Mouse (Mus musculus) leukemia stem cell, adult 10-12 weeks (primary cell): ENCODE measurements around the gene Klhl26. TPM values are rescaled to one million over a fixed set of nuclear protein-coding genes. Genes with fewer than 3 reads are reported as not detected.

ENCODE experiments used
- polyA plus RNA-seq: library from polyadenylated mRNA; stranded (reverse); fragments of >175 nt; gene quantifications from 2 replicates; pipeline ENCODE4 v1.2.3, GENCODE M21; 2012; ENCODE audit warnings: low replicate concordance

The Klhl26 gene
- 4.6 and 9.6 TPM in 2 replicates for polyA plus RNA-seq

DNA sequence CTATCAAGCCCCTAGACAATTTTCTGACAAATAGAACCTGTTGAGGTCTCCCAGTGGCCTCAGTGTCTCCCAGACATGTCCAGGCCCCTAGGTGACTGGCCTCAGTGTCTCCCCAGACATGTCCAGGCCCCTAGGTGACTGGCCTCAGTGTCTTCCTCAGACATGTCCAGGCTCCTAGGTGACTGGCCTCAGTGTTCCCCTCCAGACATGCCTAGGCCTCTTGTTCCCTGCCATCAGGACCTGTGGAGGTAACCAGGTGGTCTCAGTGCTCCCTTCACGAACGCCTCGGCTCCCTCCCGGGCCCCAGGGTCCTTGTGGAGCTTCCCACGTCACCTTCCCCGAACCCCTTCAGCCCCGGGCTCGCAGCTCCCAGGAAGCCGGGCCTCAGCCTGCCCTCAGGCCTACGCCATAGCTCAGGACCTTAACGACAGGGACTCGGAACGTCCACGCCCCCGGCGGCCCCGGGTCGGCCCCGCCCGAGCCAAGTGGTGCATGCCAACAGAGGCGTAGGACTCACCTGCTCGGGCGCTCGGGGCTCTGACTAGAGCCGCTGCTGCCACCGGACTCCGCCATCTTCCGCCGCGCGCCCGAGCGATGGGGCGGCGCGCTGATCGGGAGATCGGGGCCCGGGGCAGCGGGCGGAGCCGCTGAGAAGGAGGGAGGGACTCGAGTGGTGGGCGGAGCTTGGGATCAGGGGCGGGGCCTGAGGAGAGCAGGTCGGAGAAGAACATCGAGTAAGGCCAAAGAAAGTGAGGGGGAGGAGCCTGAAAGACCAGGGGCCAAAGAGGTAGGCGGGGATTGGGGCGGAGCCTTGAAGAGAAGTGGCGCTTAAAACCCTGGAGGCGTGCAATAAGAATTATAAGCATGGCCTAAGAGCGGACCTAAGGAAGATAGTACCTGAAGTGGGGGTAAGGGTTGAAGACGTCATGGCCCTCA, at the start of gene Klhl26:
Gene Klhl26 (minus strand): TSS at position 636 of the 936 bp plus-strand sequence.

DNA sequence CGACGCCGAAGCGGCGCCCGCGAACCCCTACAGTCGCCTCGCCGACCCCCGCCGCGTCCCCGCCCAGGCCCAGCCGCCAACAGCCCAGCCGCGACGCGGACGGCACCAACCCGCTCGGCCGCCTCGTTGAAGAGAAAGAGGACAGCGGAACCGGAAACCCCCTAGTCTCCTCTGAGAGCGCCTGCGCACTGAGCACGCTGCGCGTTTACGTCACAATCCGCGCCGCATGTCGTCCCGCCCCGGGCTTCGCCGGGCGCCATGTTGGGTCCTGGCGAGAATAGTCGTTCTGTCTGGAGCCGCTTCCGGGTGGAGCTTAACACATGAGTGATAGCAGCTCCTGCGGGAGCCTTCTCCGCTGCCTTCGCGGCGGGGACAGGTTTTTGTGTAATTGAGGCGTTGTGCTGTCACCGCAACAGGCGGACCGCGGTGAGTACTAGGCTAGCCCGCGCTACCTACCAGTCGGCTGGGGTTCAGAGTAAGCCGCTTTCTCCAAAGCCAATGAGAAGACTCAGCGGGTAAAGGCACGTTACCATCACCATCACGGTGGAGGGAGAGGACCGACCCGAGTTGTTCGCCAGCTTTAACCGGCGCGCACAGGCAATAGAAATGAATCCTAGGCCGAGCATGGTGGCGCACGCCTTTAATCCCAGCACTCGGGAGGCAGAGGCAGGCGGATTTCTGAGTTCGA, 33.6 kb upstream of the Klhl26 start, which contains the start of gene Uba52:
Gene Uba52 (minus strand): TSS at position 574 of the 688 bp plus-strand sequence.

DNA sequence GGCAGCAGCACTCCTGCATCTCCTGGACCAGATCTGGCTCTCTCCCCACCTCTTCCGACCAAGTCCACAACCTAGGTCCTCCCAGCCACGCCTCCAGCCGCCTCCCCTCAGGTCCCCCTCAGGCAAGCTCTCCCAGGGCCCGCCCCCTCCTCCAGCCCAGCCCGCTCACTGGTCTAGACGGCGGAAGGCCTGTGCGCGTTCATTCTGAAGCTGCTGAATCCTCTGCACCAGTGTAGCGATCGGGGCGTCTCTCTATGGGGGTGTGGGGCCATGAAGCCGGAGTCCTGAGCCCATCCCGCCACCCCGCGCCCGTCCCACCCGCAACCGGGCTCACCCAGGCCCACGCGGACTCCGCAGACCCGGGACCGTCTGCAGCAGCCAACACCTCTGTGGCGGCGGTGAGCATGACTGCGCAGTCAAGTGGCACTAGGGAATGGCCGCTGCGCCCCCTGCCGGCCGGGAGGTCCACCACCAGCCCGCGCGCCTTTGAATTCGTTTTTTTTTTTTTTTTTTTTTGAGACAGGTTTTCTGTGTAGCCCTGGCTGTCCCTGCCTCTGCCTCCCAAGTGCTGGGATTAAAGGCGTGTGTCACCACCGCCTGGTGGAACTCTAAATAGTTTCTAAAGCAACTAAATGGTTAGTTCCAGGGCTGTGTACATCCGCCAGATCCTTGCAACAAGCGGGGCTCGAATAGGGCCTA, 29.7 kb upstream of the Klhl26 start, which contains the start of gene Rex1bd:
Gene Rex1bd (minus strand): TSS at position 425 of the 699 bp plus-strand sequence.

DNA sequence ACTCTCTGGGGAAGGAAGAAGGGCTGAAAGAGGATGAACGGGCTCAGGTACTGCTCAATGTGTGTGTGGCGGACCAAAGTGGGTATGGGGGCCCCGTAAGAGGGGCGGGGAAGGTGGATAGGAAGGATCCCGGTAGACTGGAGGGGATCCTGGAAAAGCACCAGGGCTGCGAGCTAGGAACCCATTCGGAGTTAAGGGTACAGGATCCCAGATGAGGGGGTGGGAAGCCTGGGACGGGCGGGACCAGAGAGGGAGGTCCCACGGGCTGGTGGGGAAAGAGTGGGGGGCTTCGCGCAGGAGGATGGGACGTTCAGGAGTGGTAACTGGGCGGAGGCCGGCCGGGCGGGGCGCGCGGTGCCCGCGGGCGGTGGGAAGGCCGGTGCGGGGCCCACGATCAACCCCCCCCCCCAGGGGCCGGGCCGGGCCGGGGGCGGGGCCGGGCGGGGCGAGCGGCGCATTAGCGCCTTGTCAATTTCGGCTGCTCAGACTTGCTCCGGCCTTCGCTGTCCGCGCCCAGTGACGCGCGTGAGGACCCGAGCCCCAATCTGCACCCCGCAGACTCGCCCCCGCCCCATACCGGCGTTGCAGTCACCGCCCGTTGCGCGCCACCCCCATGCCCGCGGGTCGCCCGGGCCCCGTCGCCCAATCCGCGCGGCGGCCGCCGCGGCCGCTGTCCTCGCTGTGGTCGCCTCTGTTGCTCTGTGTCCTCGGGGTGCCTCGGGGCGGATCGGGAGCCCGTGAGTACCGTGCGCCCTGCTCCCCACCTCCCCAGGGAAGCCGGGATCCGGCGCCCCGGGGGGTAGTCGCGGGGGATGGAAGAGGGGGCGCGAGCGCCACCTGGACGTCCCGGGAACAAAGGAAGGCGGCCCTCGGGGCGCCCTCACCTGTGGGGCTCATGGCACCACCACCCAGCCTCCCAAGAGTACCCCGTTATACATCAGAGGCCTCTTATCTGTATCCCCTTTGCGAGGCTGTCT, 16.2 kb upstream of the Klhl26 start, which contains the start of gene Crlf1:
Gene Crlf1 (plus strand): TSS at position 495 of the 977 bp plus-strand sequence.

DNA sequence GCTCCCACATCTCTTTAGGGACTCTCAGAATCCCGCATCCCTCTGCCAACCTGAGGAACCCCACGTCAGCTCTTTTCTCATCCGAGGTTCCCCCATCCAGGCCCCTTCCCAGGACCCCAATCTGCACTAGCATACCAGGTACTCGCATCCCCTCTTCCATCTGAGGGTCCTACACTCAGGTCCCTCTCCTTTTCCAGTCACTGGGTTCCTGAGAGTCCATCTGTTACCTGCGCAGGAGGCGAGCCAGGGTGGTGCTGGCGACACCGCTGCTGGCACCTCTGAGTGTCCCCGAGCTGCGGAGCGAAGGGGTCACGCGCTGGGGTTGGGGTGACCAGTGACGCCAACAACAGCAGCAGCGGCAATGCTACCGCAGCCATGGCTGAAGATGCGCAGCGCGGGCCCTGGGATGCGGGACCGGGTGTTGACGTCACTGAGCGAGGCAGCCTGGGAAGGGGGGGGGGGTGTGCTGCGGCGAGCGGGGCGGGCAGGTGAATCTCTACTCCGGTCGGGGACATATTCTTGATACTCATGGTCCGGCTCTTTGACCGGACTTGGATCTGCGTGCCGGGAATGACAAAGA, 10.3 kb upstream of the Klhl26 start, which contains the start of gene Tmem59l:
Gene Tmem59l (minus strand): TSS at position 418 of the 580 bp plus-strand sequence.

DNA sequence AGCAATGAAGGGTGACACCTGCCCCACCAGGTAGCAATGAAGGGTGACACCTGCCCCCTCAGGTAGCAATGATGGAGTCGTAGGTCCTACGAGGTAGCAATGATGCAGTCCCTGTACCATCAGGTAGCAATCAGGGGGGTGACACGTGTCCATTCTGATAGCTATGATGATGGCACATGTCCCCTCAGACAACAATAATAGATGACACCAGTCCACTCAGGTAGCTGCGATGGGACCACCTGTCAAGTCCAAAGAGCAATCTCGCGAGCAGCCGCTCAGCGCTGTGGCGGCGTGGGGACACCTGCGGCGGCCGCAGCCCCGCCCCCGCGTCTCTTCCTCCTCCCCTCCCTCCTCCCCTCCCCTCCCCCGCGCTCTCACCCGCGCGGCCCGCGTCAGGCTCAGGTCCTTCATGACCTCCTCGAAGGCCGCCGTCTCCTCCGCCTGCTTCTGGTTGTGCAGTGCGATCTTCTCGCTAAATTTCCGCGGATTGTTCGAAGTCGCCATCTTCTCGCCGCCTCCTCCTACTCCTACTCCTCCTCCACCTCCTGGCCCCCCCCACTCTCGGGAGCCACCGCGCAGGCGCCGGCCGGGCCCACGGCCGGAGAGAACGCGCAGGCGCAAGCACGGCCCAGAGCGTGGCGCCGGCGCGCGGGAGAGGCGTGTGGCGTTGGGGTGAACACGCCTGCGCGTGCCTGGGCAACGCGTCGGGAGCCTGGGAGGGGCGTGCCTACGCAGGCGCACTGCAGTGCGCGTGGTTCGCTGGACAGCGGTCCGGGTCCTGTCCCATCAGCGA, 37.5 kb downstream of the Klhl26 start, which contains the start of gene Crtc1:
Gene Crtc1 (minus strand): TSS at position 525 of the 793 bp plus-strand sequence.

Other genes starting within 250 kb of the Klhl26 start
- 22.8 and 39.3 TPM in 2 replicates for gene Sugp2, start 242.7 kb downstream of the Klhl26 start, polyA plus RNA-seq
- gene Armc6, start 242.5 kb downstream of the Klhl26 start, polyA plus RNA-seq: 18.2 and 36.2 TPM in 2 replicates
- gene Homer3, start 194.1 kb downstream of the Klhl26 start, polyA plus RNA-seq: 10.6 and 12.3 TPM in 2 replicates
- 40.0 and 63.8 TPM in 2 replicates for gene Ddx49, start 174.5 kb downstream of the Klhl26 start, polyA plus RNA-seq
- gene Cope, start 174.4 kb downstream of the Klhl26 start, polyA plus RNA-seq: 154 and 182 TPM in 2 replicates
- gene Cers1, start 161.2 kb downstream of the Klhl26 start, polyA plus RNA-seq: 0.18 and 0.51 TPM in 2 replicates
- 0.46 and 0.52 TPM in 2 replicates for gene Gdf1, start 147.2 kb downstream of the Klhl26 start, polyA plus RNA-seq
- gene Upf1, start 123.7 kb downstream of the Klhl26 start, polyA plus RNA-seq: 154 and 179 TPM in 2 replicates
- gene Comp, start 103.4 kb downstream of the Klhl26 start, polyA plus RNA-seq: not detected in 2 replicates
- gene Crtc1, start 37.4 kb downstream of the Klhl26 start, polyA plus RNA-seq: 25.6 and 26.0 TPM in 2 replicates
- gene Tmem59l, start 10.4 kb upstream of the Klhl26 start, polyA plus RNA-seq: not detected in 2 replicates
- 3.6 and 4.1 TPM in 2 replicates for gene Crlf1, start 16.2 kb upstream of the Klhl26 start, polyA plus RNA-seq
- 130 and 308 TPM in 2 replicates for gene Rex1bd, start 29.8 kb upstream of the Klhl26 start, polyA plus RNA-seq
- 338 and 558 TPM in 2 replicates for gene Uba52, start 33.8 kb upstream of the Klhl26 start, polyA plus RNA-seq
- gene Fkbp8, start 50.8 kb upstream of the Klhl26 start, polyA plus RNA-seq: 1,600 and 2,800 TPM in 2 replicates
- 30.5 and 31.3 TPM in 2 replicates for gene Kxd1, start 51.0 kb upstream of the Klhl26 start, polyA plus RNA-seq
- 42.1 and 42.5 TPM in 2 replicates for gene Ell, start 62.5 kb upstream of the Klhl26 start, polyA plus RNA-seq
- gene Isyna1, start 117.4 kb upstream of the Klhl26 start, polyA plus RNA-seq: 253 and 312 TPM in 2 replicates
- gene Ssbp4, start 131.9 kb upstream of the Klhl26 start, polyA plus RNA-seq: 1,745 and 3,628 TPM in 2 replicates
- 12.7 and 15.0 TPM in 2 replicates for gene Lrrc25, start 139.2 kb upstream of the Klhl26 start, polyA plus RNA-seq
- 8.6 and 17.1 TPM in 2 replicates for gene Gdf15, start 155.5 kb upstream of the Klhl26 start, polyA plus RNA-seq
- gene Pgpep1, start 183.4 kb upstream of the Klhl26 start, polyA plus RNA-seq: 3.0 and 4.7 TPM in 2 replicates
- 259 and 742 TPM in 2 replicates for gene Lsm4, start 196.3 kb upstream of the Klhl26 start, polyA plus RNA-seq
- 585 and 1,357 TPM in 2 replicates for gene Jund, start 222.0 kb upstream of the Klhl26 start, polyA plus RNA-seq
- not detected in 2 replicates for gene Iqcn, start 226.5 kb upstream of the Klhl26 start, polyA plus RNA-seq
- gene Gm3336, start 241.6 kb upstream of the Klhl26 start, polyA plus RNA-seq: not detected in 2 replicates
- gene Pde4c, start 246.8 kb upstream of the Klhl26 start, polyA plus RNA-seq: 0.76 and 0.99 TPM in 2 replicates